Mouse (Mus musculus) limb, embryonic 11.5 days (tissue): ENCODE results near the gene Tax1bp1. TPM values are rescaled to one million over a fixed set of nuclear protein-coding genes. Genes with fewer than 3 reads are reported as not detected.

ENCODE experiments used
- ATAC-seq: fragments of 200-750 bp; cut with Nextera tagmentation; 2 replicates; pipeline ENCODE4 v1.8.0; 2017; ENCODE audit warnings: low read depth; ENCODE audit not compliant: insufficient number of reproducible peaks, low FRiP score, low TSS enrichment
- DNase-seq: peaks from one replicate; pipeline ENCODE4 v3.0.0-alpha.2; 2015; ENCODE audit warnings: low spot score
- H3K27ac ChIP-seq: fragments of 300-500 bp; sonication (generic); replicated peaks from 2 replicates; pipeline ENCODE4 v1.5.1; 2014; ENCODE audit warnings: low read depth, mild to moderate bottlenecking, low read length
- H3K27me3 ChIP-seq: fragments of 300-500 bp; sonication (generic); 2 replicates; pipeline ENCODE4 v1.6.1; 2014; ENCODE audit warnings: mild to moderate bottlenecking, low read length, mixed read lengths; ENCODE audit not compliant: control insufficient read depth, insufficient read depth
- H3K36me3 ChIP-seq: fragments of 300-500 bp; sonication (generic); 2 replicates; pipeline ENCODE4 v1.6.1; 2014; ENCODE audit warnings: mild to moderate bottlenecking, low read length, moderate library complexity, mixed read lengths; ENCODE audit not compliant: control insufficient read depth, insufficient read depth
- H3K4me1 ChIP-seq: fragments of 300-500 bp; sonication (generic); 2 replicates; pipeline ENCODE4 v1.6.1; 2014; ENCODE audit warnings: low read length, mixed read lengths; ENCODE audit not compliant: control insufficient read depth, insufficient read depth
- H3K4me2 ChIP-seq: fragments of 300-500 bp; sonication (generic); 2 replicates; pipeline ENCODE4 v1.6.1; 2014; ENCODE audit warnings: low read depth, mild to moderate bottlenecking, moderate library complexity; ENCODE audit not compliant: severe bottlenecking
- H3K4me3 ChIP-seq: fragments of 300-500 bp; sonication (generic); 2 replicates; pipeline ENCODE4 v1.5.1; 2014; ENCODE audit warnings: low read depth, low read length
- H3K9ac ChIP-seq: fragments of 300-500 bp; sonication (generic); 2 replicates; pipeline ENCODE4 v1.6.1; 2014; ENCODE audit warnings: mild to moderate bottlenecking, low read length
- H3K9me3 ChIP-seq: fragments of 300-500 bp; sonication (generic); 2 replicates; pipeline ENCODE4 v1.6.1; 2016; ENCODE audit warnings: low read length; ENCODE audit not compliant: control insufficient read depth
- WGBS: fragments of 180-500 bp; shearing (Covaris S2); extraction: QIAGEN DNeasy Blood & Tissue Kit; methylation state at CpG from one replicate; pipeline ENCODE4 v1.1.7; 2014; 5-methylcytosine and 5-hydroxymethylcytosine counted together
- polyA plus RNA-seq: library from polyadenylated mRNA; unstranded; fragments of >200 nt; fragmentation: Nextera tagmentation; extraction: Ambion mirVana; gene quantifications from 2 replicates; pipeline ENCODE4 v1.2.1, GENCODE M21; 2014

Tax1bp1 gene
- polyA plus RNA-seq, 1 experiment from 2014 or later = 140 TPM

DNA sequence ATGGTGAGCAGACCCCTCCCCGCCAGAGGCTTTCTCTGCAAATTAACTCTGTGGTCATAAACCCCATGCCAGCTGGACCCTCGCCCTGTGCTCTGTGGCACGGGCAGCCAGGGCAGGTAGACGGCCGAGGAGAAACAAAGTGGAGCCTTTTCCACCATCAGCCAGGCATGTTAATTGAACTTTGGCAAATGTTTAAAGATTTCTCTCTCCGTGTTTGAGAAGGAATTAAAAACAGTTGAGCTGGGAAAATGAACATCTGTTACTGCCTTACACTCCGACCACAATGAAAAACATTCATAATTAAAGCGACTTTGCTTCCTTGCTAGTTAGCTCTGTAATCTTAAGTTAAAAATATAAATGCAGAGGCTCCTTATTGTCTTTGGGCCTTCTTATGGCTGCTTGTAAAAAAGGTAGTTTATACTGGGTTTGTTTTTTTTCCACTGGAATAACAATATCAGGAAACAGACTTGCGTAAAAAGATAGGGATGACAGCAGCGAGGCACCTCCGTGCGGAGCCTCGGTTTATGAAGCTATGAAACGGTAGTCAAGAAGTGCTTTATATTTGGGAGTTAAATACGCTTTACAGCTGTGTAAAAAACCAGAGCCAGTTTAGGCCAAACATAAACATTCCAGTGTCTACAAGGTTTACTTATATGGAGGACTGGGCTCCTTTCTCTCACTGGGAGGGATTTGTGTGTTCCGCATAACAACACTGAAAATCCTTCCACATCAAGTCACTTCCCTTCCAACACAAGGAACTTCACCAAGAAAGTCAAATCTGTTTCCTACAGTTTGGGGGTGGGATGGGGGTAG is 81.7 kb downstream of the Tax1bp1 start:
- Histone ChIP-seq H3K4me2 (no peak overlapping the region; the same call in 1 of the 2 replicates), H3K27ac (peak overlapping the region; percentile 78), H3K36me3 (no peaks in the 10 kb centered on the region), H3K9me3 (no peaks in the 10 kb centered on the region), H3K9ac (no peak overlapping the region), H3K4me1 (peaks cover 51% of the 10 kb centered on the region), H3K27me3 (no peaks in the 10 kb centered on the region), H3K4me3 (no peak overlapping the region)
- DNase-seq (peak; percentile 50), ATAC-seq (no peak)
- WGBS = 24% methylated on average over 16 of the region's 16 CpGs

DNA sequence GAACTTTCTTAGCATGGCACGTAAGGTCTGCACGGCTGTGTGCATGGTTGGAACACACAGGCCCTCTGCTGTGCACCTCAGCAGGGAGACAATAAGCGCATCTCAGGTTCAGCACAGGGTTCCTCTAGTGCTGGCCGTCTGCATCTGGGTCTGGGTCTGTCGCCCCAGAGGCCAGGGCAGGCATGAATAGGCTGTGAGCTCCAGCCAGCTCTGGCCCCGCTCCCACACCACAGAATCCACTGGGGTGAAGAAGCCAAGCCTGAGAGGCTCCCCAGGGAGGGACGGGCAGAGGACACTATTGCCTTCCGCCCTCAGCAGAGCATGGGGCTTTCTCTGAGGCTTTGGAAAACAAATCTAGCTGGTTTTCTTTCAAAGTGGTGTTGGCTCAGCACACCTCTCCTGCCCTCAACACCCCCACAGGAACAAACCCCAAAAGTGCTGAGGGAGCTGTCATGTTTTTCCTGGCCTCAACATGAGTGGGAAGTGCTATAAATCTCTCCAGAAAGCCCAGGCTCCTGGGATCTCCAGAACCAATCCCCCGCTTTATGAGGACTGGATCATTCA is 82.6 kb downstream of the Tax1bp1 start:
- Histone ChIP-seq H3K9me3 (no peaks in the 10 kb centered on the region), H3K27ac (peak overlapping the region; percentile 78), H3K9ac (peak overlapping the region; percentile 8; the same call in 1 of the 2 replicates), H3K27me3 (no peaks in the 10 kb centered on the region), H3K4me1 (peaks cover 44% of the 10 kb centered on the region), H3K4me2 (no peak overlapping the region; the same call in 1 of the 2 replicates), H3K4me3 (no peak overlapping the region), H3K36me3 (no peaks in the 10 kb centered on the region)
- DNase-seq = no peak
- WGBS = 65% methylated on average over 9 of the region's 9 CpGs
- no peak for ATAC-seq

DNA sequence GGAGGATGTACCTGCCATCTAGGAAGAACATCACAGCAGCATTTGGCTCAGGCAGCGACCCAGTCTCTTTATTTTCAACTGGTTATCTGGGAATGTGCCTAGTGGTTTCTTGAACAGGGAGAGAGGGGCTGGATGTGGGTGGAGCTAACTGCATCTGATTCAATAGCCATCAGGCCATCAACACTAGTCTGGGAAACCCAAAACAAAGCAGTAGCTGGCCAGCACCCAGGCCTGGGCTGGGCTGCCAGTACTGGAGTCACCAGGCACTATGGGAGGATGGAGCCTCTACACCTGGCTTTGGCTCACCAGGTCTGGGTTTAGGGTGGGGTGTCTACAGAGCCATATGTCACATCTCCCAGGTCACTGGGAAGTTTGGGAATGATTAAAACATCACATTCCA is 83.2 kb downstream of the Tax1bp1 start:
- no peaks in the 10 kb centered on the region for H3K27me3 ChIP-seq
- H3K4me2 ChIP-seq = no peak overlapping the region
- DNase-seq (no peak), ATAC-seq (0 out of 2 replicates have a peak, but pooled peaks have one; percentile 19)
- H3K36me3 ChIP-seq = no peaks in the 10 kb centered on the region
- H3K4me1 ChIP-seq = peaks cover 49% of the 10 kb centered on the region
- no peak overlapping the region for H3K9ac ChIP-seq
- H3K27ac ChIP-seq = peak overlapping the region; percentile 78; the same call in 1 of the 2 replicates
- no peak overlapping the region for H3K4me3 ChIP-seq
- WGBS = 55% methylated on average over 1 of the region's 1 CpGs
- H3K9me3 ChIP-seq = no peaks in the 10 kb centered on the region

DNA sequence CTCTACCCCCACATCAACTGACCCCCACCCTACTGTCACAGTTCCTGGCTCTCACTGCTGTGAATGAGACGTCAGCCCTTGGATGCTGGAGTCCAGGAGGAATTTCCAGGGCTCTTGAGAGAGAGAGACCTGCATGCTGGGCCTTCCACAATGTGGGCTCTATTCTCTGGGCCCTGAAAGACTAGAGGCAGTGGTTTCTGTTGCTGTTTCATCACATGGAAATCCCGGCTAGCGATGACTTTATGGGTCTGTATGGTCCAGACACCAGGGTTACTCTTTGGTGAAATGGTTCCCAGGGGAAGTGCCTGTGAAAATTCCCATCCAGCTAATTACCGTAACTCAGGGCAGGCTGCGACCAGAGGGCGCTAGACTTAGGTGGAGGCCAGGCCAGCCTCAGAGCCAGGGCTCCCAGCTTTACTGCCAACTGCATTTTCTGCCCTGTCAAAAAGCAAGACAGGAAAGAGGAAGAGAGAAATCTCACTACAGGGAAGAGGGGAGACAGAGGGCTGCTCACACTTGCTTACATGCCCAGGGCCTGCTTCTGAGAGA is 83.8 kb downstream of the Tax1bp1 start:
- no peaks in the 10 kb centered on the region for H3K27me3 ChIP-seq
- H3K4me2 ChIP-seq = no peak overlapping the region
- peaks cover 54% of the 10 kb centered on the region for H3K4me1 ChIP-seq
- H3K9ac ChIP-seq = no peak overlapping the region
- DNase-seq (peak; percentile 58), ATAC-seq (no peak)
- WGBS = 12% methylated on average over 6 of the region's 6 CpGs
- no peak overlapping the region for H3K4me3 ChIP-seq
- peak overlapping the region; percentile 68 for H3K27ac ChIP-seq
- no peaks in the 10 kb centered on the region for H3K9me3 ChIP-seq
- no peaks in the 10 kb centered on the region for H3K36me3 ChIP-seq

DNA sequence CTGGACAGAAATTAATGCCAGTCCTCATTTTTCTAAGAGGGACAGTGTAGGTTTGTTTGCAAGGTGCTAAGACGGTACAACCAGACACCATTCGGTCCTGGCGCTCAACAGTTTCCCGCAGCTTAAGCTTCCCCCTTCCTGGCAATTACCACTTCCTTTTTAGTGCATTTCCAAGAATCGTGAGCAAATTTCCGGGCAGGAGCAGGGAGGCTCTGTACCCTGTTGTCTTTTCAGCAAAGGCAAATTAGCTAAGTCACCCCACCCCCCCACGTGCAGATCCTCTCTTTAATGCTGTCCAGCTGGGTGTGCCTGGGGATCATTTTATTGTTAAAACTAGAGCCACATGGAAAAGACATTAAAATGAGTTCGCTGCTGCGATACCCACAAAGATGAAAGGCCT is 88.7 kb downstream of the Tax1bp1 start:
- Histone ChIP-seq H3K27me3 (no peaks in the 10 kb centered on the region), H3K27ac (no peak overlapping the region), H3K4me3 (no peak overlapping the region), H3K4me2 (no peak overlapping the region), H3K36me3 (no peaks in the 10 kb centered on the region), H3K4me1 (peaks cover 32% of the 10 kb centered on the region), H3K9ac (no peak overlapping the region), H3K9me3 (no peaks in the 10 kb centered on the region)
- ATAC-seq (no peak), DNase-seq (peak; percentile 53)
- WGBS = 18% methylated on average over 9 of the region's 9 CpGs

DNA sequence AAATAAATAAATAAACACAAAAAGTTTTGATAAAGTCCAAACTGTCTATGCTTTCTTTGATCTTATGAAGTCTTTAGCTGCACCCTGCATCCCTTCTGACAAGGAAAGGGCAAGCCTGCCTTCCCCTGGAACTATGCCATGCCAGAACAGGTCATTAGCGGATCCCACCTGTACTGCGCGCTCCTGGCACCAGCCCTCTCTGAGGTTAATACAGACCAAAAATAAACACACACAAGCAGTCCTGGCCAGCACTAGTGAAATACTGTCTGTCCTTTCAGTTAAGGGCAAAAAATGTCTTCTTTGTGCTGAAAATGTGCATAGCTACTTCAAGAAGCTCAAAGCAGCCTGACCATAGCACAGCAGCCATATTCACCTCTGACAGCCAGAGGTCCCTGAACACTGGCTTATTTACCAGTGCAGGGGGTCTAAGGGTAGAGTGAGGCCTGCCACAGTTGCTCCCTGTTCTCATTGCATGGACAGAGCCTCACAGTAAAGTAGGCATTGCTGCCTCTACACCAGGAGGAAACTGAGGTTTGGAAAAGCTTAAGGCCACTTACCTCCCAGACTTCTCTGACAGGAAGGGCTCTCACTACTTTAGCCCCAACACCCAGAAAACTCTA is 91.8 kb downstream of the Tax1bp1 start:
- Histone ChIP-seq H3K4me3 (no peak overlapping the region), H3K4me1 (peaks cover 24% of the 10 kb centered on the region), H3K9me3 (no peaks in the 10 kb centered on the region), H3K27me3 (no peaks in the 10 kb centered on the region), H3K9ac (no peak overlapping the region), H3K27ac (no peak overlapping the region), H3K36me3 (no peaks in the 10 kb centered on the region), H3K4me2 (no peak overlapping the region)
- DNase-seq (no peak), ATAC-seq (no peak)
- 87% methylated on average over 3 of the region's 3 CpGs for WGBS

Other genes starting within 250 kb of the Tax1bp1 start
- 55.3 and 57.8 TPM in 2 replicates for gene Hibadh, start 73.3 kb upstream of the Tax1bp1 start, polyA plus RNA-seq